Mouse (Mus musculus) cerebellum, adult 11-12 months (tissue): Measurements from ENCODE around the gene Ubac1.

Experiments used
- DNase-seq: peaks from one replicate; pipeline ENCODE4 v3.0.0; 2022

Ubac1 gene

GRCm38 (mm10) chr2:26021561-26022257, at the start of gene Ubac1:
Gene Ubac1 (minus strand): TSS chr2:26021747.
- DNase-seq: peak; percentile 97

DNA sequence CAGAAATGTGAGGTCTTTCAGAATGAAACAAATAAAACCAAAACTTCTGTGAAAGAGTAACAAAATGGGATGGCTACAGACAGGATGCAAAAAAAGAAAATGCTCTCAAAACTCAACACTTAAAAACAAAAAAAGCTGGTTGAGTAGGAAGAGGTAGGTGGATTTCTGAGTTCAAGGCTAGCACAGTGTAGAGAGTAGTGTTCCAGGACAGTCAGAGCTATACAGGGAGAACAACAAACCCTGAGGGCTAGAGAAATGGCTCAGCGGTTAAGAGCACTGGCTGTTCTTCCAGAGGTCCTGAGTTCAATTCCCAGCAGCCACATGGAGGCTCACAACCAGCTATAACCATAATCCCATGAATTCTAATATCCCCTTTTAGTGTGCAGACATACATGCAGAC, 47.0 kb upstream of the Ubac1 start:
- DNase-seq: no peak

- DNase-seq: no peak
Measured at GRCm38 (mm10) chr2:26068175-26068574, 46.6 kb upstream of the Ubac1 start.

GRCm38 (mm10) chr2:26066527-26066926, 45.0 kb upstream of the Ubac1 start:
- DNase-seq: no peak

DNA sequence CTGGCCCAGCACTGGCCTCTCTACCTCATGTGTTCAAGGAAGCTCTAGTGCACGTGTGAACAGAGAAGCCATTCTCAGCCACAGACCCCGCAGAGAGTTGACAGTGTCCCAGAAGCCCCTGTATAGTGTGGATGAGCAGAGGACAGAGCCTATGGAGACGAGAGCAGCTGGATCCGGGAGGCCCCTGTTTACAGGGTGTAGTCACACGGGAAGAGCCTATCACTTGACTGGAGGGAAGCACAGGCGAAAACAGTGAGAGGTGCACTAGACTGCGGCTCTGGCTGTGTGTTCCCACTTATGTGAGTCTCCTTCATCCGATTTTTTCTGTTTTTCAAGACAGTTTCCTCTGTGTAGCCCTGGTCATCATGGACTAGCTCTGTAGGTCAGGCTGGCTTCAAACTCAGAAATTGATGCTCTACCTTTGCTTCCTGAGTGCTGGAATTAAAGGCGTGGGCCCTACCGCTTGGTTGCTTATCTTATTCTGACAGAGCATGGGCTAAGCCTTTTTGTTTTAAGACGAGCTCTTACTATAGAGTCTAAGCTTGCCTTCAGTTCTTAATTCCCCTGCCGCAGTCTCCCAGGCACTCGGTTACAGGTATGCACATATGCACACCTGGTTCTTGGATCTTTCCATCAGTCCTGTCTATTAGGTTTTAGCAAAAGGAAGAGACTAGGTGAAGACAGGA, 41.3 kb upstream of the Ubac1 start:
- no peak for DNase-seq

DNA sequence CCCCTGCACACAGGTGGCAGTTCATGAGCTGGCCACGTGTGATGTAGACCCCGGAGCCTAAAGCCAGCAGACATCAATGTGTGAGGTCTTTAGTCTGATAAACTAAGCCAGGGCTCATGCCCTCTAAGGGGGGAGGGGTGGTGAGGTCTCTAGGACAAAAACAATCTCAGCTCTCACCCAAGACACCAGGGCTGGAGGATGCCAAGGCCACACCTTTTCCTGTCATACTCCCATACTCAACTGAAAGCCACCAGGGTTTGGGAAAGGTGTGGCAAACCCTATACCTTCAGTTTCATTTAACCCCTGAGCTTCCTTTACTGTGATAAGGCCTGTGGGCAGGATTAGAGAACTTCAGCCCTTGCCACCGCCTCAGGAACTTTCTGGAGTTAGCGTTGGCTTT, 40.7 kb upstream of the Ubac1 start:
- no peak for DNase-seq

DNA sequence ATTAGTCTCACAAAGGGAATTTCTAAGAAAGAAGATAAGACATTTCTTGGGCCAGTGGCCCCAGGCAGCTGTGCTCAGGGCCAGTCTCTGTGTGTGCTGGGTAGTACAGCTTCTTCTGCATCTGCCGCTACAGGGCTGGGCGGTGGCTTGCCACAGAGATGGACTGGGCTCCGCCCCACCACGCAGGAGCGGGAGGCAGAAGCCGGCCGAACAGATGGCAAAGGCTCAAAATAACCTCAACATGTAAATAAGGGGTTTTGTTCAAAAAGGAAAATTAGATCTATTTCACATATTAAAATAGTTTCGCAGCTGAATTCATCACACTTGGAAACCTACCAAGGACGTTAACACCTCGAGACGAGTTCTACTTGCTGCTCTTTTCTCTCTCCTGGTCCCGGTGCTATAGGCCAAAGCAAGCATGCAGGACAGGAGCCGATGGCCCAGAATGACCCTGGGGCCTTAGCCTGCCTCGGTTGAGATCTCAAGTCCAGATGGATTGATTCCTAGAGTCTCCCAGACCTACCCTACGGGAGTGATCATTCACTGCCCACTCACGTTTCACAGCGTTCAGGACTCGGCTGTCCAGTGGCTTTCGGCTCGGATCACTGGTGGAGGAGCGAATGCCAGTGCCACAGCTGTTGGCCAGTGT, 39.6 kb upstream of the Ubac1 start:
- DNase-seq: peak; percentile 57

GRCm38 (mm10) chr2:26057053-26057452, 35.5 kb upstream of the Ubac1 start:
- DNase-seq: no peak

DNA sequence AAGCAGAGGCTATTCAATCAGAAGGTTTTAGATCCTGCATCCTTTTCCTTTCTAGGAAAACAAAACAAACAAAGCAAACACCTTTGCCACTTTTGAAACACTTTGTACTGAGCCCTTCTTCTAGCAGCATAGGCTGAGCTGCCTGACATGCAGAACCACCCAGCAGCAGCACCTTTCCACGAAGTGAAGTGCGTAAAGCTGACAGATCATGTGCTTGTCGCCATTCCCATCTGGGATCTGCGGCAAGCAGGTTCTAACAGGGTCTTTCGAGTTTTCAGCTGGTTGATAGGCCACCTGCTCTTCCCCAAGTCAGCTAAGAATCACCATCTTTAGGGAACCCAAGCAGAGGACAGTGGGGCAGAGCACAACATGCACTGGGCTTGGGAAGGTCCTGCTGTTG, 34.7 kb upstream of the Ubac1 start:
- no peak for DNase-seq

DNA sequence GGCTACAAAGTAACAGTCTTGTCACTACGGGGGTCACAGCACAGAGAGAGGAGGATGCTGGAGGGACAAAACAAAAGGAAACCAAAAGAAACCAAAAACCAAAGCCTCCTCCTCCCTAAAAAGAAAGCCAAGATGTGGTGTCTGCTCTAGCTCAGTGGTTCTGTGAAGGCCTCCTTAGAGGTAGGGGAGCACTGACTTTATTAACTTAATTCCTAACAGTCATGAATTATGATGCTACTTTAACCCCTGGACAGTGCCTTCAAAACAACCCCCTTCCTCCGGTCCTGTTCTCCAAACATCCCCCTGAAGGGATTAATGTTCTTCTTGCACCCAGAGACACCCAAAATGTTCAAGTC, 34.2 kb upstream of the Ubac1 start:
- no peak for DNase-seq

- peak; percentile 72 for DNase-seq
Measured at GRCm38 (mm10) chr2:26055046-26055746, 33.6 kb upstream of the Ubac1 start.

DNA sequence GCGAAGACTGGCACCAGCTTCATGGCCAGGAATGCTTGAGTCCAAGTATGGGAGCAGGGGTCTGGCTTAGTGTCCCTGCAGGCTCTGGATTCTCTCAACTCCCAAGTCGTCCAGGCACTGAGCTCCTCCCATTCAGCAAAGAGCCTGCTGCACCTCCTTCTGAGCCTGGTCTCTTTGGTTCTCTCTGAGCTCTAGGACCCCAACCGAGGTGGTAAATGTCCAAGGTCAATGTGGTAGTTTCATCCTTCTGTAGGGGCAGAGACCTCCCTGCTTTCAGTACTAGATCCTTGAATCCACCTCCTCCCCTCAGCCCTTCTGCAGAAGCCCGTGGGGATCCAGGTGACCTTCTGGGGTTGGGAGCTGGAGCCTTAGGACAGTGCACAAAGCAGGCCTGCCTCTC, 31.3 kb upstream of the Ubac1 start:
- DNase-seq: no peak

DNA sequence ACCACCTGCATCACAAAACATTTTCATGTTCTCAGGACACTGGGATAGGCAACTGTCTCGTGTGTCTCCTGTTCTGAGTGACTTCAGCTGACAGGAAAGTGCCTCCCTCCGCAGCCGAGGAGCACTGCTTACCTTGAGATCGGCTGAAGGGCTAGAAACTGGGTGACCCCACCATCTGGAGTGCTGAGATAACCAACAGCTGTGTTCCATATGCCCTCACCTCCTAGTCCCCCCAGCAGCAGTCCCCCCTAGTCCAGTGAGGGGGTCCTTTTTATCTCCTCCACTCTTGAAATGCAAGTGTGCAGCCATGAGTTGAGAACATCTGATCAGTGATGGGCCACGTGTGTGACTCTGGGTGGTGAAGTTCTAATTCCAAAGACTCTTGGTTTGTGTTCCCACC, 27.3 kb upstream of the Ubac1 start:
- no peak for DNase-seq

DNA sequence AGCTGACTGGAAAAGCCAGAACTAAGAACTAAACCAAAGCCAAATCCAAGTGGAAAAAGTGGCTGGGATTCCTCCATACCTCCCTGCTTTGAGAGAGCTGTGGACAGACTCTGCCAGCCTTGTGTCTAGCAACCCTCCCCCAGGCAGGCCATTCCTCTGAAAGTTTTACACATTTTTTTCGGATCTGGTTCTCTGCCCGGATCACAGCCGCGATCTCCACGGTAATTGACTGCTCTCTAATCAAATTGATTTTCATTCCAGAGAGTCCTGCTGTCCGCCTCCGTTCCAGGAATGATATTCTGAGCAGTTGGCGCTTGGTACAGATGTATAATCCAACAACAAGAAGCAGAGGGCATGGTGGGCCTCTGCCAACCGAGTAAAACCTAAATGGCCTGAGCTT, 22.7 kb upstream of the Ubac1 start:
- DNase-seq: no peak

DNA sequence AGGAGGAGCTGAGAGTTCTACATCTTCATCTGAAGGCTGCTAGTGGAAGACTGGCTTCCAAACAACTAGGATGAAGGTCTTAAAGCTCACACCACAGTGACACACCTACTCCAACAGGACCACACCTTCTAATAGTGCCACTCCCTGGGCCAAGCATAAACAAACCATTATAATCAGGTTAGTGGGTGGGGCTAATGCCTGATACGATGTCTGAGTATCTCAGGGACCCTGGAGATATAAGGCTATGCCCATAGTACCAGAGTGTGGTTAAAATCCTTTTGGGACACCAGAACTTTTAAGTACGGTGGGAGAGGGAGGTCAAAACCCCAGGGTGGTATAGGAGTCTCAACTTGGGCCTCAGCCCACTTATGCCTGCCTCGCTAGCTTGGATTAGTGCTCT, 21.1 kb upstream of the Ubac1 start:
- DNase-seq: no peak

DNA sequence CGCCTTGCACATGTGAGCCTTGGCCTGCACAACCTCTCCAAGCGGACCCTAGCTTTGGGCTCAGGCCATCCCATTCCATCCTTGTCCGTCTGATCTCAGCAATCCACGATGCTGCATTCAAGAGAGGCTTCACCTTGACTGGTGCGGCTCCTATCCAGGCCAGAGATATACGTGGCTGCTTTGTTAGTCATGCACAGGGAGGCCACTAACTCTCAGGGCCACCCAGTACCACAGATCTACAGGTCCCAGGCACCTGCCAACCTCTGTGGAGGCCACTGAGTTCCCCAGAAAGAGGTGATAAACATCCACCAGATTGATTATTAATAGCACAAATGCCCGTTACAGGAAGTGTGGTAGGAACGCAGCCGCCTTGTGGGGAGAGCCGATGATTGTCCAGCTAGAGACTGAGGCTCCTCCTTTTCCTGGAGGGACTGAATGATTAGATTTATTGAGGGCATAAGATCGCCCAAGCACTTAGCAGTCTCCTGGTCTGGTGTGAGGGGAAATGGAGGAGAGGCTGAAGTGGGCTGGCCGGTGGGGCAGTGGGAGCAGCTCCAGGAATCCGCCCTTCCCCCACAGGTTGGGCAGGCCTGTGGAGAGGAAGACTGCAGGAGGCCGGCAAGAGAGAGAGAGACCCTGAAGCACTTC, 19.7 kb upstream of the Ubac1 start:
- no peak for DNase-seq

- peak; percentile 81 for DNase-seq
Measured at GRCm38 (mm10) chr2:26039951-26040350, 18.4 kb upstream of the Ubac1 start.

- no peak for DNase-seq
Measured at GRCm38 (mm10) chr2:26037386-26037785, 15.8 kb upstream of the Ubac1 start.

GRCm38 (mm10) chr2:26034344-26035050, 12.9 kb upstream of the Ubac1 start:
- no peak for DNase-seq

GRCm38 (mm10) chr2:26030288-26030687, 8.7 kb upstream of the Ubac1 start:
- no peak for DNase-seq

- peak; percentile 68 for DNase-seq
Measured at GRCm38 (mm10) chr2:26024138-26025075, 2.9 kb upstream of the Ubac1 start.
